Mouse (Mus musculus): ENCODE data around the gene Fabp3.
A peak's percentile ranks its signal among the peaks of the same experiment; 100 is the strongest.

Gene Fabp3

DNA sequence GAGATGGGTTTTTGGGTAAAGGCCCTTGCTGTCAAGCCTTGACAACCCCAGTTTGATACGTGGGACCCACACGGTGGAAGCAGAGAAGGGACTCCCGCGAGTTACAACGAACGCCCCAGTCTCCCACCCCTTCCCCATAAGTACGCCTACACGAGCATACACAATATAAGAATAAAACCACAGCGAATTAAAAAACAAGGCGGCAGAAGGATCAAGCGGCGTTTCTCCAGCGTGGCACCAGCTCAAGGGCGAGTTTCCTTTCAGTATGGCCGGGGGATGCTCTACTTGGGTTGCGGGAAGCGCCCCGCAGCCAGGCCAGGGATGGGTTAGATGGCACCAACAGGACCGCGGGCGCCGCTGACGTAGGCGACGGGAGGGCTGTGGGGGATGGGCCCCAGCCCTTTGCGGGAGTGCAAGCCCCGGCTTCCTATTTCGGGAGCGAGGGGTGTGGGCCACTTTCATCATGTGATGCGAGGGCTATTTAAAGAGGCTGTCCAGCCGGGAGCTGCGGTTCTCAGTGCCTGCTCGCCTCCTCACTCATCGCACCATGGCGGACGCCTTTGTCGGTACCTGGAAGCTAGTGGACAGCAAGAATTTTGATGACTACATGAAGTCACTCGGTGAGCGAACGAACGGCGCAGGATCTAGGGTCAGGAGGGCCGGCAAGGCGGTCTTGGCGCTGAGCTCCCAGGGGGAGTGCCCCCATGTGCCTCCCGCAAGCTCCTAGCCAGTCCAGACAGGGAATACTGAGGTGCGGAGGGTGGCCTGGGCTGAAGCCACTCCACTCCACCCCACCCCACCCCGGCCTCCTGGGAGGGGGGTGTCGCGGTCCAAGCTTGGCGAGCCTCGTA is at the start of gene Fabp3, which contains the start of gene Gm10570:
TSS of gene Fabp3 (plus strand) at position 365 of the 851 bp plus-strand sequence.
TSS of gene Gm10570 (minus strand) at position 444 of the 851 bp plus-strand sequence.
- peak; percentile 66; the same call in 1 of the 2 replicates for ATAC-seq (ENCODE audit: insufficient number of reproducible peaks, low FRiP score, low TSS enrichment)

DNA sequence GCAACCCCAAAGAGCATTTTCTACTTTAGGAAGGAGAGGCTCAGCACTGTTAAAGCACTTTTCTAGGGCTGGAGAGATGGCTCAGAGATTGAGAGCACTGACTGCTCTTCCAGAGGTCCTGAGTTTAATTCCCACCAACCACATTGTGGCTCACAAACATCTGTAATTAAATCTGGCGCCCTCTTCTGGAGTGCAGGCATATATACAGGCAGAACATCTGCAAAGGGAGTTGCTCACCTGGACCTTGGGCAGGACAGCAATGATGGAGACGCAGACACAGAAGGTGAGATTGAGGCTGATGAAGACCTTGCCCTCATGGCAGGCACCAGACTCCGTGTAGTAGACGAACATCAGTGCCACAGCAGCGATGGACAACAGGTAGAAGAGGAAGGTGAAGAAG is 48.0 kb upstream of the Fabp3 start:
- no peak for ATAC-seq (ENCODE audit: insufficient number of reproducible peaks, low FRiP score, low TSS enrichment)

DNA sequence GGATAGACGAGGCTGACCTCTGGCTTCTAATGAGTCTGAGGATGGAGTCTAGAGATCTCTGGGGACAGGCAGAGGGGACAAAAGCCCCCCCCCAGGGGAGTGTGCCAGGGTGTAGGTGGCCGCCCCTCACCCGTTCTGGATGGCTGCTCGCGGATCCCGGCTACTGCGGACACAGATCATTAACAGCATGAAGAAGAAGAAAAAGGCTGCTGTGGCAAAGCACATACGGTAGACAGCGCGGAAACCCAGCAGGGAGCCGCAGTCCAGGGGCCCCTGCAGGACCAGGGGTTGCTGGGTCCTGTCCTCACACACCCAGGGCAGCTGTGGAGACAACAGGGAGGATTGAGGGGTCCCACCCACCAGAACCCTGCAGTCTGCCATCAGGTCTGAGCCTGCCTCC is 44.3 kb upstream of the Fabp3 start:
- ATAC-seq (ENCODE audit: insufficient number of reproducible peaks, low FRiP score, low TSS enrichment), result no peak

DNA sequence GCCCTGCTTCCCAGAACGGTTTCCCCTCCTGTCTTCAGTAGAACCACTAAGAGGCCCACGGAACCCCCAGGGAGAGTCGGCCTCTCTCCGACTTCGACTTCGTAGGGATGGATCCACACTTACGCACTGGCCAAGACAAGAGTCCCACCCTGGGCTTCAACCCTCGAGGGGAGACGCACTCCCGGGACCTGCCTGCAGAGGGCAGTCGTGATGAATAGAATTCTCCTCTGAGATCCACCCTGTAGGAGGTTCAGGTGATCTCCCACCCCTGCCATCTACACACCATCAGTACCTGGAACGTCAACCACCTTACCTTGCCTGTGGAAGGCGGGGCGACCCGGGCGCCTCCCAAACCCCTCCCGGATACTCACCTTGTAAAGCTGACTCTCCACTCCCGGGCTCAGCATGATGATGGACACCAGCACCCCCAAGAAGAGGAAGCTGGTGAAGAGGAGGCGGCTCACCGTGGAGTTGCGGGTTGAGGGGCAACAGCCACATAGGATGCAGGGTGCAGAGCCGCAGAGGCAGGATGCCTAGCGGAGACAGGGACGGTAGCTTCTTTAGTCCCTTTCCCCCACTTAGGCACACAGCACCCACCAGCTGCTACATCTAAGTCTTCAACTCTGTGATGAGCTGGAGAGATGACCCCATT is 43.6 kb upstream of the Fabp3 start:
- no peak for ATAC-seq (ENCODE audit: insufficient number of reproducible peaks, low FRiP score, low TSS enrichment)

DNA sequence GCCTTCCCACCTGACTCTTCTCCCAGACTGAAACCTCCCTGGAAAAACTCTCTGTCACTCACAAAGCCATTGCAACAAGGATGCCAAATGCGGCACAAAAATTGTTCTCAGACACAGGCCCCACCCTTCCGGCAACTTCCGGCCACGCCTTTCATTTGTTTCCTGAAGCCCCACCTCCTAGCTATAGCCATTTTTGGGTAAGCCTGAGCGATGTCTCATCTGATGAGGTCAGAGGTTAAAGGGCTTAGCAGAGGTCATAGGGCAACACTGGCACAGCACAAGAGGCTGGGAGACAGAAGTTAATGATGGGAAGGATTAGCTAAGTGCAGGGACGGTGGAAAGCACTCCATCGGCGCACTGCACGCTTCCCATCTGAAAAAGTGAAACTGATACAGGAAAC is 41.8 kb upstream of the Fabp3 start:
- ATAC-seq (ENCODE audit: insufficient number of reproducible peaks, low FRiP score, low TSS enrichment), result no peak

DNA sequence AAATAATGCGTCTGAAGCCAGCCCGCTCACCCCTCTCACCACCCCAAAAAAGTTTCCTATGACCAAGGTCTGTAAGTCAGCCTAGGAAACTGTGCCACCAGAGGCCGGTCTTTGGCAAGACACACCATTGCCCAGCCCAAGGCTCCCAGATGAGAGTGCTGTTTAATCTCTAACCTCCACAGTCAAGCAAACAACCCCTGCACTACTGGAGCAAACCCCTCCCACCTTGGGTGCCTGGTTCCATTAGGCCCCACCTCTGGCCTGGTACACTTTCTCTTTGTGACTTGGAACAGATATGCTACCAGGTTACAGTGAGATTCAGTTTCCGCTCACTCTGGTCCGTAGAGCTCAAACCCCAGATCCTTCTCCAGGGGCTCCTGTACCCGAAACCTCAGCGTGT is 41.3 kb upstream of the Fabp3 start:
- ATAC-seq (ENCODE audit: insufficient number of reproducible peaks, low FRiP score, low TSS enrichment), result no peak

DNA sequence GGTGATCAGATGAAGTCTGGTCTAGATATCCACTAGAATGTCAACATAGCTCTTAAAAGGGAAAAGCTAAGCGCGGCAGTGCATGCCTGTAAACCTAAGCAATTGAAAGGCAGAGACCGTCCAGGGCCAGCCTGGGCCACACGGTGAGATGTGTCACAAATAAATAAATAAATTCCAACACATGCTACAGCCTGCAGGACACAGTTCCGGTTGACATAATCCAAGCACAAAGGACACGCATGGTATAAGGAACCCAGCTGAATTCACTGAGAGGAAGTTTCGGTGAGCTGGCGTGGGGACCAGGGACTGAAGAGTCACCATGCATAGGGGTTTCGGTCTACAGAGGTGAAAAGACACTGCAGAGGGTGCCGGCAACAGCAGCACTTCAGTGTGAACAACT is 39.7 kb upstream of the Fabp3 start:
- no peak for ATAC-seq (ENCODE audit: insufficient number of reproducible peaks, low FRiP score, low TSS enrichment)

DNA sequence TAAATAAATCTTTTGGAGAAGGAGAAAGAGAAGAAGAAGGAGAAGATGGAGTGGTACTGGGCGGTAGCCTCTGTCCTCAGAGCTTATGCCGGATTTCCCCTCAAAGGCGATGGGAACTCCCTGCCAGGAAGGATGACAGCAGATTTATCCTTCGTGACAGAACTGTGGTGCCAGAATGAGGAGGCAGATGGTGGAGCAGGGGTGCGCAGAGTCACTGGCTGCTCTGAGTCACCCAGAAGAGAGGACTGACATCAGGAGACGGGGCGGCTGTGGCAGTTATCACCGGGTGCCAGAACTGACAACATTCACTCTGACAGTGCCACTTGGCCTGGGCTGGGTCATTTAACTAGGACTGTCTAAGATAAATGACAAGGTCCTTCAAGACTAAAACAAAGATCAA is 38.3 kb upstream of the Fabp3 start:
- ATAC-seq (ENCODE audit: insufficient number of reproducible peaks, low FRiP score, low TSS enrichment), result no peak

DNA sequence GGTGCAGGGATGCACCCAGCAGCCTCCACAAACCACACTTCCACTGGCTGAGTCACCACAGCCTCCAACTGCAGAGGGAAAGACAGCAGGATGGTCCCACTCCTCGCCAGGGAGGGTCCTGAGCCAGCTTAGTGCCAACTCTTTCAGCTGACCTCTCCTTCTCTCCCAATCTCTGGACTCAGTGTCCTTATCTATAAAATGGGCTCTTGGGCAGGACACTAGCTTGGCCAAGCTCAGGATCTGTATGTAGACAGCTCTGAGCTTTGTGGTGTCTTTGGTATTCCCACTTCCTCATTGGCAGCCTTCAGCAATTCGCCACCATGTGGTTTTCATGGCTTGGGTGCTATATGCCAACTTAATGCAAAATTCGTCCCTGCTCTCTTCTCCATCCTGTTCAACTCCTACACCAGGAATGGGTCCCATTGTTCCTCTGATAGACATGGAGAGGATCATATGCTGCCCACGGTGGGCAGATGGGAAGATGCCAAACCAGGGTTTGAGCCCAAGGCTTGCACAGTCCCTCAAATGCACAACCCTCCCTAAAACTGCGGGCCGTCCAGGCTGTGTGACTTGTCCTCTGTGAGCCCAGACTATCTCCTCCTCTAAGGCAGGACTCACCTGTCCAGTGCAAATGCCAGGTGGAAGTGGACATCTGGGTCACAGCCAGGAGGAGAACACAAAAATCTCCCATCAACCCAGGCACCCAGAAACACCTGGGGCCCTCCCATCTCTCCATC is 37.6 kb upstream of the Fabp3 start:
- ATAC-seq (ENCODE audit: insufficient number of reproducible peaks, low FRiP score, low TSS enrichment), result no peak

DNA sequence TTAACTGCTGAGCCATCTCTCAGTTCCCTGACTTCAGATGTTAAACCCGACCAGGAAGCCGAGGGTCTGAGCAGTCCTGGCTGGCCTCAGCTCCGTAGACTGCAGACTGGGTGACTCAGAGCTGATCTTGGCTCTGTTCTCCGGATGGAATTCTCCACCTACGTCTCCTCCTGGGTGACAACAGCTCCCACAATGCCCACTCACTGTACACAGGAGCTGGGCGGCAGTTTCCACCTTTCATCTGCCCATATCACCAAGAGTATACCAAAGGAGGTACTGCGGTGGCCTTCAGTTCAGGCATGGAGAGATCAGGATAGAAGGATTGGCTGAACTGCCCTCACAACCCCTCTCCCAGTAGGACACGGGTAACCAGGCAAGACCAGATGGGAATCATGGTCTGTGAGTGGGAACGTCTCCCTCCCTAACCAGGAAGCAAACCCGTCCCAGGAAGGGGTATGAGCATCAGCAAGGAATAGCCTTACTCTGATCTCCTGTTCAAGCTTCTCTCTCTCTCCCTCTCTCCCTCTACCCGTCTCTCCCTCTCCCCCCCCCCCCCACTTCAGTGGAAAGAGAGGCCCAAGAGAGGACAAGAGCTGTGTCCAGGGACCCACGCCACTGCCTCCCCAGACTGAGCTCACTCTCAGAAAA is 34.6 kb upstream of the Fabp3 start:
- peak; percentile 54; the same call in 1 of the 2 replicates for ATAC-seq (ENCODE audit: insufficient number of reproducible peaks, low FRiP score, low TSS enrichment)

DNA sequence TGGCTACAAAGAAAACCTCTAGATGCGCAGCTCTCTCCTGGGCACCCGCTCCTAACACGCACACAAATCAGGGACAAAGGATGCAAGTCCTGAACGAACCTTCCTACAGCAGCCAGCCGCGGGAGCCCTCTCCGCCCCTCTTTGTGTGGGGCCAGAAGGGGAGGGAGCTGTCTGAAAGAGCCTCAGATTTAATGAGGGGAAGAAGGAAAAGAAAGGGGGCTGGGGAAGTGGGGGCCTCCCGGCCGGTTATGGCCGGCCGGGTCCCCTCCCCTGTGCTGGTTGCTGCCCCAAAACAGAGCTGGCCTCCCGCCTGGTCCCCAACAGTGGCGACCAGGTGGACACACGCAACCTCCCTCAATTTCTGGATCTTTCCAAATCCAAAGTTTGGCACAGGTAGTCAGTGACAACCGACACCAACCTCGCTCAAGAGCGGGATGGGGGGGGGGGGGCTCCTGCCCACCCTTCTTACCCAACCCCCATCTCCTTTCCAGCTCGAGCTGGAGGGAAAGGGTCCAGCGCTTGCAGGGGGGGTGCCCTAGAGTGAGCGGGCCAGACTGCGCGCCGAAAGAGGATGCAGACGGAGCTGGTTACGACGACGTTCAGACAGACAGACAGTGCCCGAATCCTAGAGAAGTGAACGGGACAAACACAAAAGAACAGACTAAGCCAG is 33.9 kb upstream of the Fabp3 start:
- 0 out of 2 replicates have a peak, but pooled peaks have one; percentile 13 for ATAC-seq (ENCODE audit: insufficient number of reproducible peaks, low FRiP score, low TSS enrichment)

DNA sequence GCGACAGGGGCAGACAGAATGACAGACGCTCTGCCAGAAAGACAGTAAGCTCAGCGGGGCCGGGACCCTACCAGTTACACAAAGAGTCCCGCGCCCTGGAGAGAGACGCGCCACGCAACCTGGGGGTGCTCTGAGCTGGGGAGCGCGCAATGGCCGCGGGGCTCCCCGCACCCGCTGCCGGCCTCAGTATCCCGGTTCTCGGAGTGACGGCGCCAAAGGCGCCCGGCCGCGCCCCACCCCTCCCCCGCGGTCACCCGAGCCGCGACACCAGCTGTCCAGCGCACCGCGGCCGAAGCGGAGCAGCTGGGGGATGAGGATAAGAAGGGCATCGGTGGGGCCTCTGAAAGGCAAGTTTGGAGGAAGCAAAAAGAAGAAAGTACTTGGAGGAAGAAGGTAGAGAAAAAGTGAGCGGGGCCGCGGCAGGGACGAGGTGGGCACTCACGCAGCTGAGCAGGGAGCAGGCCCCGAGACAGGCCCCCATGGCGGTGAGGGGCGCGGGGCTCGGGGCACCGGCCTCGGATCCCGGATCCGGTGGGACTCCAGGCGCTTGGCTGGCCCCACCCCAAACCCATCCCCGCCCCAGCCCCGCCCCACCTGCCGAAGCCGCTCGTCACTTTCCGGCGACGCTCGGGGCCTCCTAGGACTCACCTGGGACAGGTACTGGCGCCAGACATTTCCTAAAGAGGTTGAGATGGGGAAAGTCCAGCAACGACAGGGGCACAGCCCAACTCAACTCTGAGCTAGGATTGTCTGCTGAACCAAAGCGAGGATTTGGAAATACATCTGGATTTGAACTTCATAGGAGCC is 33.2 kb upstream of the Fabp3 start:
- ATAC-seq (ENCODE audit: insufficient number of reproducible peaks, low FRiP score, low TSS enrichment), result peak; percentile 18; the same call in 1 of the 2 replicates

DNA sequence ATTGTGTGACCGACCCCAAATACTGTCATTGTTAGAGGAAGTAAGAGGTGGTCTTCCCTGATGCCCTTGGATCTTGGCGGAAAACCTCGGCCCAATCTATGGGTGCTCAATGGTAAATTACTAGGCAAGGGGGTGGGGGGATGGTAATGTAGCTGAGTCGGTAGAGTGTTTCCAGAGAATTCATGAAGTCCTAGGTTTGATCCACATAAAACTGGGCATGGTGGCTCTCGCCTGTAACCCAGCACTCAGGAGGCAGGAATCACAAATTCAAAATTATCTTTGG is 32.6 kb upstream of the Fabp3 start:
- no peak for ATAC-seq (ENCODE audit: insufficient number of reproducible peaks, low FRiP score, low TSS enrichment)

DNA sequence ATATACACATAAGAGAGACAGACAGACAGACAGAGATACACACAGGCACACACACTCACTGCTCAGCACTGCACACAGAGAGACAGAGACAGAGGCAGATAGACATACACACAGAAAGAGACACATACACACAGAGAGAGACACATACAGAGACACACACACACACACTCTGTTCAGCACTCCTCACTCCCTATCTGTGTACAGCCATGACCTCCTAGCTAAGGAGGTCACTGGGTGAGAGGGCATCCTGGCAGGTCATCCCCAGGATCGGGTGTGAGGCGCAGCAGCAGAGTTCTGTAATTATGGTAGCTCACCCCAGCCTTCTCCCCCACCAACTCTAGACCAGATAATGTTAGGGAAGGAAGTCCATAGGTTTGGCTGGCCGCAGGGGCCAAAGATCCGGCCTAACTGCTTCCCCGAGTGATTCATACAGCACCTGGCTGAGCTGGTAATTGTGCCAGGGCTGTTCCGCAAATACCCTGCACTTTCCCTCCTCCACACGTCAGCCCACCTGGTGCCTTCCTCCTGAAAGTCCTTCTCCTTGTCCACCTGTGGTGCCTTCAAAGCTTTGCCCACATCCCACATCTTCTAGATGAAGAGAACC is 31.7 kb upstream of the Fabp3 start:
- ATAC-seq (ENCODE audit: insufficient number of reproducible peaks, low FRiP score, low TSS enrichment), result no peak

DNA sequence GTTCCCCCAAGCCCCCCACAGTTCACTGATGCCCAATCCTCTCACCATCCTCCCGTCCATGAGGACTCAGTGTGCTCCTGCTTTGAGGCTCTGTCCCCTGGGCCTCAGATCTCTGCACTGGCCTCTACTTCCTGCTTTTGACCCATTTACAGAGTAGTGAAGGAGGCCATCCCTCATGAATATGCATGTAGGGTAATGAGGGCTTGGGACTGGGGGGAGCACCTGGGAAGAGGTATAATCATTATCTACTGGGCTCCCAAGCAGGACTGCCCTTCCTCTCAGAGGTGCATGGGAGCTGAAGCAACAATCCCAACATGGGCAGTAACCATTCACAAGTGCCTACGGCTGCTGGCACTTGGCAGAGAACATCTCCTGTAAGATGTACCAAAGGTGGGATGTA is 29.3 kb upstream of the Fabp3 start, which contains the start of gene Serinc2:
TSS of gene Serinc2 (minus strand) at position 101 of the 400 bp plus-strand sequence.
- no peak for ATAC-seq (ENCODE audit: insufficient number of reproducible peaks, low FRiP score, low TSS enrichment)

DNA sequence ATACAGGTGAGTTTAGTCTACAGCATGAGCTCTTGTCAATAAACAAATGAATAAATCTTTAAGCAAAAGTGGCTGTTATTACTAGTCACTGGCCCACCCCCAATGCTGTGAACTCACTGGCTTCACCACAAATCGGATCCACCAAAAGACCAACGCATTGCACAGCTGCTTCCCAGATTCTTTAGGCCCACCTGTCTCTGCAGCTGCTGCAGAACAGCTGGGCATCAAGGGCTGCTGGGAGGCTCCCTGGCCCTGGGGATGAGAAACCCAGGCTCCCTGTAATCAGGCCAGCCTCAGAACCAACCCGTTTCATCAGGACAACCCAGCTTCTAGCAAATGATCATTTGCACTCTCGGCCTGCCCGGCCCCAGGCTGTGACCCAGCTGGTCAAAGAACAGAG is 25.5 kb upstream of the Fabp3 start:
- ATAC-seq (ENCODE audit: insufficient number of reproducible peaks, low FRiP score, low TSS enrichment), result no peak

DNA sequence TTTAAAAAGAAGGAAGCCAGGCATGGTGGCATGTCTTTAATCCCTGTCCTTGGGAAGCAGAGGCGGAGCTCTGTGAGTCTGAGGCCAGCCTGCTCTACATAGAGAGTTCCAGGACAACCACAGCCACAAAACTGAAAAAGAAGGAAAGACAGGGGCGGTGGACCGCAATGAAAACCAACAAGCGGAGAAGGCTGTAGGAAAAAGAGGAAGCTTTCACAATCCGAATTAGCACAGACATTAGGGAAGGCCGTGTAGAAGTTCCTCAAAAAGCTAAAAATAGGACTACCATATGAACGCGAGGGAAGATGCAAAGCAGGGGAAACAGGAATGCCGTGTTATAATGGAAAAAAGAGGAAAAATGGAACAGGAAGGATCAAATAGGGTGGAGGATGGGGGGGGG is 24.6 kb upstream of the Fabp3 start:
- ATAC-seq (ENCODE audit: insufficient number of reproducible peaks, low FRiP score, low TSS enrichment), result no peak

DNA sequence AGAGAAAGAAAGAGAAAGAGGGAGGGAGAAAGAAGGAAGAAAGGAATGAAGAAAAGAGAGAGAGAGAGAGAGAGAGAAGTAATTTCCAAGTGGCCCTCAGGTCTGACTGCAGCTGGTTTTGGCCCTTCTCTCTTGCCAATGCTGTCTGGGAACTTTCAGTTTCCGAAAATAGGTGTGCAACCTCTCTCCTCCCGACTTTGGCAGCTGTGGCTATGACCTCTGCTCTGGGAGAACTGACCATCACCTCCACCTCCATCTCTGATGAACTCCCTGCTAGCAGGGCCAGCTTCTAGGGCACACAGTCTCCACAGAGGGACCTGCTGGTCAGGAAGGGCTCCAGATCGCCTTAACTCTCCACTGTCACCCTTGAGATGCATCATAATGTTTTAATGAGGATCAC is 21.9 kb upstream of the Fabp3 start:
- ATAC-seq (ENCODE audit: insufficient number of reproducible peaks, low FRiP score, low TSS enrichment), result no peak

DNA sequence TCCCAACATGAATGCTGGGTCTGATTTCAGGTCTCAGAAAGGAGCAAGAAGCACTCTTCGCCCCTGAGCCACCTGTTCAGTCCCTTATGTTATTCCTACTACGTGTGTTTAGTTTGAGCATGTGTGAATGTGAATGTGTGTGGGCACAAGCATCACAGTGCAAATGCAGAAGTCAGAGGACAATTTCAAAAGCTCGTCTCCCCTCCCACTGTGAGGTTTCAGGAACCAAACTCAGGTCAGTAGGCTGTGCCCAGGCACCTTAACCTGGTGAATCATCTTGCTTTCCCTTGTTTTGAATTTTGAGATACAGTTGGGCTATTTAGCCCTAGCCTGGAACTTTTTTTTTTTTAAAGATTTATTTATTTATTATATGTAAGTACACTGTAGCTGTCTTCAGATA is 18.6 kb upstream of the Fabp3 start:
- ATAC-seq (ENCODE audit: insufficient number of reproducible peaks, low FRiP score, low TSS enrichment), result no peak

Measured in cerebellum, adult (tissue).